Comparison of ENCODE assay signal across 13 mouse cellular contexts in the genomic region with DNA sequence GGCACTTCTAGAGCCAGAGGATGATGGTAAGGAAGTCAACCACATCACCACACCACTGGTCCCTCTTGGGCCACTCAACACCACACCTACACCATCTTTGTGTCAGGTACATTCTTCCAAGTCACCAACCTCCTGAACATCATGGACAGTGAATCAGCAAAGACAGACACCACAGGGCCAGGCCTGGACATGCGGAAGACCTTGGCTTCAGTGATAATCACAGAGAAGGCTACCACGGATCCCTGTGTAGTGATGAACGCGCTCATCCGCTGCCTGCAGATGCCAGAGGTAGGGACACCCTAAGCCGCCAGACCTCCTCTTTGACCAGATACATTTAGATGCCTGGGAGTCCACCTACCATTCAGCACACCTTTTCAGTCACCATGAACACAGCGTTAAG. TPM values are rescaled to one million over a fixed set of nuclear protein-coding genes. Genes with fewer than 3 reads are reported as not detected.
A peak's percentile ranks its signal among the peaks of the same experiment; 100 is the strongest.
DNase-seq lines count a peak whose midpoint lies in the region; ATAC-seq and TF ChIP-seq lines count a peak whose summit lies in the region.
"Had no signal": no experiment of that assay in that cellular context is flagged by ENCODE, and none has a peak within 500 bp of the region (broad histone marks: within the 10 kb centered on the region; RNA-seq: fewer than 3 reads in every experiment).

No protein-coding gene starts in this region.

- H3K4me1 ChIP-seq in kidney, adult 2 months (ENCODE audit: control insufficient read depth, insufficient read depth, low read length): no peaks in the 10 kb centered on the region
- H3K4me1 ChIP-seq in heart, embryonic 14.5 days (ENCODE audit: control insufficient read depth in 2 of 2, insufficient read depth in 2 of 2, low read length in 2 of 2): no peaks in the 10 kb centered on the region
- H3K4me1 ChIP-seq: neural tube, embryonic 15.5 days had no signal

- peak; percentile 5 to 40 for DNase-seq in kidney, postnatal 25 days
- DNase-seq in kidney, adult 2 months: no peak
- DNase-seq in right cerebral cortex, postnatal 25 days: peak; percentile 13
- DNase-seq in right cerebral cortex, adult 2 months (ENCODE audit: low spot score in 2 of 2): no peak
- DNase-seq in testis, postnatal 10 days (ENCODE audit: low spot score): peak; percentile 58

- peak; percentile 6; the same call in 1 of the 2 replicates for ATAC-seq in heart, embryonic 14.5 days (ENCODE audit: insufficient number of reproducible peaks, insufficient read depth, low FRiP score, low read depth)
- no peak for ATAC-seq in erythroblast, adult 5-6 weeks (replicated peaks; ENCODE audit: low FRiP score, poor library complexity, severe bottlenecking)

- TF ChIP-seq POLR2A in kidney, adult 2 months (IDR thresholded peaks at IDR 0.05; ENCODE audit: low read depth, low read length): no peak

- no peaks in the 10 kb centered on the region for H3K27me3 ChIP-seq in kidney, adult 2 months (replicated peaks; ENCODE audit: control insufficient read depth, insufficient read depth, low read length)
- H3K27me3 ChIP-seq in heart, embryonic 14.5 days (ENCODE audit: control insufficient read depth, insufficient read depth, low read length): no peaks in the 10 kb centered on the region
- H3K27me3 ChIP-seq: neural tube, embryonic 15.5 days had no signal

- no peak overlapping the region for H3K9ac ChIP-seq in heart, embryonic 14.5 days (ENCODE audit: low read length)
- H3K9ac ChIP-seq: neural tube, embryonic 15.5 days had no signal

- no peak overlapping the region for H3K4me3 ChIP-seq in kidney, adult 2 months (ENCODE audit: insufficient read depth, low read depth, low read length)
- H3K4me3 ChIP-seq in heart, embryonic 14.5 days (ENCODE audit: control insufficient read depth in 1 of 2, insufficient read depth in 1 of 2, low read depth in 1 of 2, low read length in 2 of 2): no peak overlapping the region
- H3K4me3 ChIP-seq: layer of hippocampus, adult 2 months; neural tube, embryonic 15.5 days had no signal

- WGBS in kidney, adult 2 months: 72% methylated on average over 7 of the region's 7 CpGs
- WGBS in heart, embryonic 14.5 days: 66% methylated on average over 7 of the region's 7 CpGs

- no peak overlapping the region for H3K4me2 ChIP-seq in heart, embryonic 14.5 days (ENCODE audit: low read length)
- H3K4me2 ChIP-seq: neural tube, embryonic 15.5 days had no signal

- no peak for TF ChIP-seq CTCF in kidney, adult 2 months (conservative IDR thresholded peaks at IDR 0.05; ENCODE audit: insufficient read depth, insufficient read length, low read depth, low read length)

- no peak overlapping the region for H3K27ac ChIP-seq in kidney, adult 2 months (ENCODE audit: insufficient read depth, low read depth, low read length)
- no peak overlapping the region for H3K27ac ChIP-seq in heart, embryonic 14.5 days (replicated peaks in 1 of 2; ENCODE audit: control insufficient read depth in 1 of 2, insufficient read depth in 1 of 2, low read depth in 2 of 2, low read length in 2 of 2)
- H3K27ac ChIP-seq: layer of hippocampus, adult 2 months; neural tube, embryonic 15.5 days had no signal

- no peaks in the 10 kb centered on the region for H3K36me3 ChIP-seq in kidney, adult 2 months (ENCODE audit: control insufficient read depth, insufficient read depth, low read length)
- no peaks in the 10 kb centered on the region for H3K36me3 ChIP-seq in heart, embryonic 14.5 days (ENCODE audit: control insufficient read depth, insufficient read depth, low read length)
- H3K36me3 ChIP-seq: neural tube, embryonic 15.5 days had no signal

- H3K9me3 ChIP-seq in heart, embryonic 14.5 days (ENCODE audit: control insufficient read depth, low read length): peaks cover 78% of the 10 kb centered on the region

RNA-seq across cellular contexts. Expression of a gene that starts 1.3 kb away (rescaled TPM):
- polyA plus RNA-seq in kidney, adult 2 months (2012; rRNA removed): 0.08 TPM in 2 replicates
- polyA plus RNA-seq in heart, embryonic 14.5 days (2014; fragmentation: Nextera tagmentation; extraction: Ambion mirVana): 0.62 and 0.77 TPM in 2 replicates
- 1.7 TPM in 1 of 2 replicates, not detected in the other for total RNA-seq in erythroblast, adult 5-6 weeks (2015; ENCODE audit: low replicate concordance)
- 0.17 and 0.70 TPM in 2 replicates for total RNA-seq in erythroblast, adult 5-6 weeks (2017; ENCODE audit: low replicate concordance)
- polyA plus RNA-seq: cortical plate, adult 2 months had no signal

RNA-seq across cellular contexts. Expression of a gene that starts 16.4 kb away (rescaled TPM):
- polyA plus RNA-seq in kidney, adult 2 months (2012; rRNA removed): 25.5 and 31.7 TPM in 2 replicates
- not detected in 2 replicates for polyA plus RNA-seq in heart, embryonic 14.5 days (2014; fragmentation: Nextera tagmentation; extraction: Ambion mirVana)
- not detected in 2 replicates for total RNA-seq in erythroblast, adult 5-6 weeks (2015; ENCODE audit: low replicate concordance)
- 0.70 and 1.0 TPM in 2 replicates for total RNA-seq in erythroblast, adult 5-6 weeks (2017; ENCODE audit: low replicate concordance)
- total RNA-seq: layer of hippocampus, adult 2 months; megakaryocyte-erythroid progenitor cell, adult 5-6 weeks had no signal
- polyA plus RNA-seq: limb, embryonic 11.5 days; neural tube, embryonic 15.5 days had no signal

RNA-seq across cellular contexts. Expression of a gene that starts 22.5 kb away (rescaled TPM):
- 1.6 and 1.9 TPM in 2 replicates for polyA plus RNA-seq in kidney, adult 2 months (2012; rRNA removed)
- polyA plus RNA-seq in heart, embryonic 14.5 days (2014; fragmentation: Nextera tagmentation; extraction: Ambion mirVana): 3.9 and 4.1 TPM in 2 replicates
- total RNA-seq in erythroblast, adult 5-6 weeks (2015; ENCODE audit: low replicate concordance): 5.6 and 20.9 TPM in 2 replicates
- total RNA-seq in erythroblast, adult 5-6 weeks (2017; ENCODE audit: low replicate concordance): 5.4 and 9.1 TPM in 2 replicates
- total RNA-seq: granulocyte monocyte progenitor cell, adult 5-6 weeks had no signal

RNA-seq across cellular contexts. Expression of a gene that starts 27.7 kb away (rescaled TPM):
- polyA plus RNA-seq in kidney, adult 2 months (2012; rRNA removed): 1,010 and 1,230 TPM in 2 replicates
- polyA plus RNA-seq in heart, embryonic 14.5 days (2014; fragmentation: Nextera tagmentation; extraction: Ambion mirVana): not detected in 2 replicates
- total RNA-seq in erythroblast, adult 5-6 weeks (2015; ENCODE audit: low replicate concordance): not detected in 2 replicates
- not detected in 2 replicates for total RNA-seq in erythroblast, adult 5-6 weeks (2017; ENCODE audit: low replicate concordance)
- total RNA-seq: layer of hippocampus, adult 2 months; megakaryocyte-erythroid progenitor cell, adult 5-6 weeks had no signal
- polyA plus RNA-seq: cortical plate, adult 2 months; limb, embryonic 11.5 days; neural tube, embryonic 15.5 days had no signal

RNA-seq across cellular contexts. Expression of a gene that starts 49.3 kb away (rescaled TPM):
- polyA plus RNA-seq in kidney, adult 2 months (2012; rRNA removed): 12.8 and 14.5 TPM in 2 replicates
- 104 TPM in 2 replicates for polyA plus RNA-seq in heart, embryonic 14.5 days (2014; fragmentation: Nextera tagmentation; extraction: Ambion mirVana)
- 66.9 and 89.5 TPM in 2 replicates for total RNA-seq in erythroblast, adult 5-6 weeks (2015; ENCODE audit: low replicate concordance)
- total RNA-seq in erythroblast, adult 5-6 weeks (2017; ENCODE audit: low replicate concordance): 110 and 133 TPM in 2 replicates

Comparison
In these comparisons a context has a peak if more than half of its experiments do, and no peak if none do; other contexts are left out.
1. DNase-seq: peak in kidney, postnatal 25 days (2 of 2), right cerebral cortex, postnatal 25 days (single experiment) and testis, postnatal 10 days (single experiment); none in kidney, adult 2 months (single experiment) and right cerebral cortex, adult 2 months (0 of 2).
2. RNA of a gene that starts 16.4 kb away (polyA plus RNA-seq): 25.5 to 31.7 TPM in kidney, adult 2 months; not detected in heart, embryonic 14.5 days; every median in the first group is over 10 times any median in the second.